Mouse (Mus musculus) liver, embryonic 14.5 days (tissue): ENCODE measurements around the gene Auh.

ENCODE experiments used
- CTCF ChIP-seq: IDR thresholded peaks from 2 replicates; pipeline ENCODE4 v1.5.1; 2016; ENCODE audit warnings: antibody characterized with exemption, low read depth, control low read depth
- EP300 ChIP-seq: IDR thresholded peaks from 2 replicates; pipeline ENCODE4 v1.6.1; 2016; ENCODE audit warnings: antibody characterized with exemption, low read depth

DNA sequence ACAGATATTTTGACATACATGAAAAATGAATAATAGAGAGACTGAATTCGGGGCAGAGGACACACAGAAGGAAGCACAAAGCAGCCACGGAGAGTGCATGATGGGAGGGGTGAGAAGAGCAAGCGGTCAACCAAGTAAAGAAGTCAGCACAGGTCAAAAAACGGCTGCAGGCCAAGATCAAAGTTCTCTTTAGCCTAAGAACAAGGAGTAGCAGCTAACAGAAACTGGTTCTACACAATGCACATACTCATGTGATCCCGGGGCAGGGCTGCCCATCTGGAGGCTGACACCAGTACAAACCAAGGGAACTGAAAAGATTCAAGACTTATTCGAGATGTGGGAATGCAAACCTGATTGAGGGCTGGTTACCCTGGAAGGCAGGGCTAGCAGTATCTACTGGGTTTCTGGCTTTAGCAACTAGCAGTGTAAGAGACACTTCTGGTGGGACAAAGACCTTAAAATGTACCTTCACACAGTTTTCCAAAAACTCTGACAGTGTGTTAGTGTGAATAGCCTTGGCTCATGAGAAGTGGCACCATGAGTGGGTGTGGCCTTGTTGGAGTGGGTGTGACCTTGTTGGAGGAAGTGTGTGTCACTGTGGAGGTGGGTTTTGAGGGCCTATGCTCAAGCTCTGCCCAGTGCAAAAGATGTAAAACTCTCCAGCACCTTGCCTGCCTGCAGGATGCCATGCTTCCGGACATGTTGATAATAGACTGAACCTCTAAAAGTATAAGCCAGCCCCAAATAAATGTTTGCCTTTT, 8.2 kb downstream of the Auh start:
- TF ChIP-seq EP300: no peak
- no peak for TF ChIP-seq CTCF
